Mouse (Mus musculus): ENCODE measurements around the gene Tmed9. TPM values are rescaled to one million over a fixed set of nuclear protein-coding genes. Genes with fewer than 3 reads are reported as not detected.

The Tmed9 gene
- polyA plus RNA-seq, 1 experiment, result 73.6 TPM

GRCm38 (mm10) chr13:55592512-55593253 is 19.2 kb downstream of the Tmed9 start:
- no peak for TF ChIP-seq CTCF (IDR thresholded peaks at IDR 0.05; ENCODE audit: control insufficient read depth, insufficient read depth, low read length)
- TF ChIP-seq POLR2A (IDR thresholded peaks at IDR 0.05; ENCODE audit: borderline replicate concordance, control insufficient read depth, low read depth, low read length), result peak; percentile 93; the same call in 1 of the 2 replicates
- no peaks in the 10 kb centered on the region for H3K4me1 ChIP-seq (ENCODE audit: control insufficient read depth, insufficient read depth, low read length)
- H3K4me3 ChIP-seq (replicated peaks; ENCODE audit: control insufficient read depth, low read depth, low read length), result peak overlapping the region; percentile 84
- 5% methylated on average over 29 of the region's 29 CpGs for WGBS
- H3K27ac ChIP-seq (ENCODE audit: control insufficient read depth, insufficient read depth, low read depth, low read length, poor library complexity), result no peak overlapping the region

GRCm38 (mm10) chr13:55593254-55593747 is 19.8 kb downstream of the Tmed9 start:
- 1% methylated on average over 31 of the region's 31 CpGs for WGBS
- no peak overlapping the region for H3K27ac ChIP-seq (ENCODE audit: control insufficient read depth, insufficient read depth, low read depth, low read length, poor library complexity)
- no peak for TF ChIP-seq POLR2A (IDR thresholded peaks at IDR 0.05; ENCODE audit: borderline replicate concordance, control insufficient read depth, low read depth, low read length)
- H3K4me3 ChIP-seq (replicated peaks; ENCODE audit: control insufficient read depth, low read depth, low read length), result peak overlapping the region; percentile 84
- H3K4me1 ChIP-seq (ENCODE audit: control insufficient read depth, insufficient read depth, low read length), result no peaks in the 10 kb centered on the region

- Histone ChIP-seq H3K27ac (ENCODE audit: control insufficient read depth, insufficient read depth, low read depth, low read length, poor library complexity) (no peak overlapping the region), H3K4me3 (replicated peaks; ENCODE audit: control insufficient read depth, low read depth, low read length) (no peak overlapping the region), H3K4me1 (ENCODE audit: control insufficient read depth, insufficient read depth, low read length) (no peaks in the 10 kb centered on the region; the same call in 1 of the 2 replicates)
- 91% methylated on average over 12 of the region's 12 CpGs for WGBS
- TF ChIP-seq CTCF (IDR thresholded peaks at IDR 0.05; ENCODE audit: control insufficient read depth, insufficient read depth, low read length), result no peak
- TF ChIP-seq POLR2A (IDR thresholded peaks at IDR 0.05; ENCODE audit: borderline replicate concordance, control insufficient read depth, low read depth, low read length), result no peak
Measured at GRCm38 (mm10) chr13:55595375-55595774, 21.8 kb downstream of the Tmed9 start.

DNA sequence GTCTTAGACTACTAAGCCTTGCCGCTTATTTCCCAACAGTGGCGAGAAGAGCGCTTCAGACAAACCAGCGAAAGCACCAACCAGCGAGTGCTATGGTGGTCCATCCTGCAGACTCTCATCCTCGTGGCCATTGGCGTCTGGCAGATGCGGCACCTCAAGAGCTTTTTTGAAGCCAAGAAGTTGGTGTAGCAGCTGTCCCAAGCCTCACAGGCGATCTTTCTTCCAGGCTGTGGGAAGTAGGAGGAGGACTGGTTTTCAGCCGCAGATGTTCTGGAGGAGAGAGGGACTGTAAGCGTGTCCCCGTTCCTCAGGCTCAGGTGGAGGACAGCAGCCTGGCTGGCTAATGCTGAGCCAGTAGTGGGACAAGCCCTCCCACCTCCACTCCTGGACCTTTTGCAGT is 23.3 kb downstream of the Tmed9 start:
- no peak for TF ChIP-seq POLR2A (IDR thresholded peaks at IDR 0.05; ENCODE audit: borderline replicate concordance, control insufficient read depth, low read depth, low read length)
- TF ChIP-seq CTCF (IDR thresholded peaks at IDR 0.05; ENCODE audit: control insufficient read depth, insufficient read depth, low read length), result no peak
- no peak overlapping the region for H3K27ac ChIP-seq (ENCODE audit: control insufficient read depth, insufficient read depth, low read depth, low read length, poor library complexity)
- H3K4me3 ChIP-seq (replicated peaks; ENCODE audit: control insufficient read depth, low read depth, low read length), result no peak overlapping the region
- WGBS, result 92% methylated on average over 12 of the region's 12 CpGs
- peaks cover 1% of the 10 kb centered on the region; the same call in 1 of the 2 replicates for H3K4me1 ChIP-seq (ENCODE audit: control insufficient read depth, insufficient read depth, low read length)

DNA sequence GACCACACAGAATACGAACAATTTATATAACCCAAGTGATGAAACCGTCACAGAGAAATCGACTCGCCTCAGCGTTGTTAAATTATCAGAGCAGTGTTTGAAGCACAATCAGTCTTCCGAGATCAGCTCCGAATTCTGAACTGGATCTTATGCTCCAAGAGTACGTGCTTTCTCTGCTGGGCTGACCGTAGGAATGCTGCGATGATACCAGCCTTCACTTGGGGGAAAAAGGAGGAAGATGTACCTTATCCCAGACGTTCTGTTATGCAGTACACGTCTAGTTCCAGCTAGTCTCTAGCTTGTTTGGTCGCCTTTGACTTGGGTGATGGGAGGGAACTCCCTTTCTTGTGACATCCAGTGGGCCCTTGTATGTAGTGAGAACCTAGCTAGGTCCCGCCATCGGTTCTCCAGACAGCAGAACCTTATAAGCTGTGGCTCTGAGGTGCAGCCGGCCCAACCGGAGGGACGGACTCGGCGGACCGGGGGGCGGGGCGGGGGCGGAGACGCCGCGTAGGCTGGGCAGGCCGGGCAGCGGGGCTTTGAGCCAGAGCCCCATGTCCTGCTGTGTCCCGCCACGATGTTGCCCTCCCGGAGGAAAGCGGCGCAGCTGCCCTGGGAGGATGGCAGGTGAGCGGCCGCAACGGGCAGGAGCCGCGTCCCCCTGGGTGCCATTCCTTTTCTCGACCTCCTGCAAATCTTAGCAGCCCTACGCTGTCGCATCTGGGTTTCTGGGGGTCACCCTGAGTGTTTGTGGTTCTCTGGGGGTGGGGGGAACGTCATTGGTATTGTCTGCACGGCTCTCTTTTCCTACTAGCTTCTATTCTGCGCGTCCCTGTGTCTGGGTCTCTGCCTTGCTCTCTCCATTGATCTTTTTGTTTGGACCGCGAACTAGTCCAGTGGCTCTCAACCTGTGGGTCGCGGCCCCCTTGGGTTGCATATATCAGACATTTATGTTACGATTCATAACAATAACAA is 26.3 kb downstream of the Tmed9 start, which contains the start of gene B4galt7:
TSS of gene B4galt7 (plus strand) at position 331 of the 975 bp plus-strand sequence.
- Histone ChIP-seq H3K4me3 (replicated peaks; ENCODE audit: control insufficient read depth, low read depth, low read length) (peak within 1 kb of the TSS; percentile 86), H3K4me1 (ENCODE audit: control insufficient read depth, insufficient read depth, low read length) (peaks cover 1% of the 10 kb centered on the region; the same call in 1 of the 2 replicates), H3K27ac (ENCODE audit: control insufficient read depth, insufficient read depth, low read depth, low read length, poor library complexity) (no peak within 1 kb of the TSS; the same call in 1 of the 2 replicates)
- TF ChIP-seq CTCF (IDR thresholded peaks at IDR 0.05; ENCODE audit: control insufficient read depth, insufficient read depth, low read length) (0 out of 2 replicates have a peak, but pooled peaks have one; percentile 2), POLR2A (IDR thresholded peaks at IDR 0.05; ENCODE audit: borderline replicate concordance, control insufficient read depth, low read depth, low read length) (peak; percentile 64; the same call in 1 of the 2 replicates)
- 6% methylated on average over 51 of the region's 51 CpGs for WGBS

GRCm38 (mm10) chr13:55600657-55601056 is 27.1 kb downstream of the Tmed9 start:
- TF ChIP-seq POLR2A (IDR thresholded peaks at IDR 0.05; ENCODE audit: borderline replicate concordance, control insufficient read depth, low read depth, low read length) (no peak), CTCF (IDR thresholded peaks at IDR 0.05; ENCODE audit: control insufficient read depth, insufficient read depth, low read length) (no peak)
- Histone ChIP-seq H3K4me1 (ENCODE audit: control insufficient read depth, insufficient read depth, low read length) (peaks cover 1% of the 10 kb centered on the region; the same call in 1 of the 2 replicates), H3K27ac (ENCODE audit: control insufficient read depth, insufficient read depth, low read depth, low read length, poor library complexity) (no peak overlapping the region), H3K4me3 (replicated peaks; ENCODE audit: control insufficient read depth, low read depth, low read length) (peak overlapping the region; percentile 86)
- WGBS, result under 1% methylated on average over 9 of the region's 9 CpGs

DNA sequence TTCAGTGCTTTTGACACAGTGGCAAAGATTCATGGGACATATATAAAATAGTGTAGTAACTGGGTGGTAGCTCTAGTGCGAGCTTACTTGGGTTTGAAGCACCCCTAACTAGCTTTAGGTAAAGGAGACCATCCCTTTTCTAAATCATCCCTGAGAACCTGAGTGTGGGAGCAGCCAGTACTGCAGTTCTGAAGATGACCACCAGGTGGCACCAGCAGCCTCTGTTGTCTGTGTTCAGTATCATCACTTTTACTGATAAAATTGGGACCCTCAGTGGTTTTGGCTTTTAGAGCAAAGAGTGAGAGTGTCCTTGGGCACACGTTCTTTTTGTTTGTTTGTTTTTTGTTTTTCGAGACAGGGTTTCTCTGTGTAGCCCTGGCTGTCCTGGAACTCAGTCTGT is 28.1 kb downstream of the Tmed9 start:
- H3K27ac ChIP-seq (ENCODE audit: control insufficient read depth, insufficient read depth, low read depth, low read length, poor library complexity), result no peak overlapping the region
- TF ChIP-seq POLR2A (IDR thresholded peaks at IDR 0.05; ENCODE audit: borderline replicate concordance, control insufficient read depth, low read depth, low read length) (no peak), CTCF (IDR thresholded peaks at IDR 0.05; ENCODE audit: control insufficient read depth, insufficient read depth, low read length) (peak; percentile 89)
- 12% methylated on average over 3 of the region's 3 CpGs for WGBS
- no peak overlapping the region for H3K4me3 ChIP-seq (replicated peaks; ENCODE audit: control insufficient read depth, low read depth, low read length)
- H3K4me1 ChIP-seq (ENCODE audit: control insufficient read depth, insufficient read depth, low read length), result peaks cover 1% of the 10 kb centered on the region; the same call in 1 of the 2 replicates

Measured in bone marrow, adult 2 months (tissue).